9 mouse cellular contexts compared by ENCODE assay signal in the genomic region with DNA sequence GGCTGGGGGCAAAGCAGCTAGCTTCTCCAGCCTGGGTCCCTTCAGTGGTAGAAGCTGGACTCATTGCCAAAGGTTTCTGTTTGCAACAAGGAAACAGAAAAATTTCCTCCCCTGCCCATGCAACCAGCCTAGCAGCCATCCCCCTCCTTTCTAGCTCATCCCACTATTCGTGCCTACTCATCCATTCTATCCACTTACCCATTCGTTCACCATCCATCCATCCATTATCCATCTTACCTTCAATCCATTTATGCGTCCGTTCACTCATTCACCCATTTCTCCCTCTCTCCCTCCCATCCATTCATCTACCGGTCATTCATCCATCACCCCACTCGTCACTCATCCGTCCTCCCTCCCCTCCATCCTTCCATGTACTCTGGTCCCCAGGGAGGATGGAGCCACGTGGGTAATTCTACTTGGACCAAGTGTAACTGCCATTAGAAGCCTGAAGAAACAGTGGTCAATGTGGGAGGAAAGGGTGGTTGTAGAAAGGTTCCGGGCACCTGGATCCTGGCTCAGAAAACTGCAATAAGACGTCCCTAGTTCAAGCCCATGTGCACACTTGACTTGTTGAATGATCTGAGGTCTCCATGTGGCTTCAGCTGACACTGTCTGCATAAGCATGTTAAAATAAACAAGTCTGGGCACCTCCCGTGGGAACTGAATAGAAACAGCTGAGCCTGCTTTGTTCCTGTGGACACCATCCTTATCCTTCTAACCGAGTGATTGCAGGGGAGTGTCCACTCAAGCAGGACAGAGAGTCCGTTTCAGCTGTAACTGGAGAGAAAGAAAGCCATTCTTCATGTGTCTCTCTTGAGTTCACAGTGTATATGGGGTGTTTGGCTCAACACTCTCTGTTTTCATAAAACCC. TPM values are rescaled to one million over a fixed set of nuclear protein-coding genes. Genes with fewer than 3 reads are reported as not detected.
DNase-seq lines count a peak whose midpoint lies in the region; ATAC-seq and TF ChIP-seq lines count a peak whose summit lies in the region.
"Had no signal": no experiment of that assay in that cellular context is flagged by ENCODE, and none has a peak within 500 bp of the region (broad histone marks: within the 10 kb centered on the region; RNA-seq: fewer than 3 reads in every experiment).

No protein-coding gene starts in this region.

- no peaks in the 10 kb centered on the region for H3K36me3 ChIP-seq in heart, embryonic 10.5 days
- no peaks in the 10 kb centered on the region for H3K36me3 ChIP-seq in heart, embryonic 16.5 days (ENCODE audit: control insufficient read depth, insufficient read depth)
- no peaks in the 10 kb centered on the region for H3K36me3 ChIP-seq in midbrain, embryonic 12.5 days

- peaks cover 87% of the 10 kb centered on the region for H3K27me3 ChIP-seq in heart, embryonic 10.5 days (ENCODE audit: insufficient read depth, poor library complexity, severe bottlenecking)
- H3K27me3 ChIP-seq in heart, embryonic 16.5 days (ENCODE audit: control insufficient read depth, insufficient read depth, low read length), result peaks cover 71% of the 10 kb centered on the region
- H3K27me3 ChIP-seq in midbrain, embryonic 12.5 days, result peaks cover 56% of the 10 kb centered on the region

- no peak for ATAC-seq in heart, embryonic 16.5 days (replicated peaks; ENCODE audit: extremely low read depth, insufficient read depth, low FRiP score)
- 0 out of 2 replicates have a peak, but pooled peaks have one; percentile 13 for ATAC-seq in midbrain, embryonic 12.5 days (ENCODE audit: low FRiP score, low read depth)

- 0 out of 2 replicates have a peak overlapping the region, but pooled peaks have one; percentile 67 for H3K27ac ChIP-seq in heart, embryonic 10.5 days
- H3K27ac ChIP-seq in bone marrow macrophage, adult 2 months (ENCODE audit: insufficient read depth, low read depth, low read length), result no peak overlapping the region
- H3K27ac ChIP-seq in heart, embryonic 16.5 days (ENCODE audit: low read length), result no peak overlapping the region
- peak overlapping the region; percentile 27 for H3K27ac ChIP-seq in midbrain, embryonic 12.5 days (replicated peaks)

- H3K4me2 ChIP-seq in heart, embryonic 16.5 days (ENCODE audit: low read depth, low read length), result peak overlapping the region; percentile 100
- peak overlapping the region; percentile 98 for H3K4me2 ChIP-seq in midbrain, embryonic 12.5 days (replicated peaks)

- WGBS in heart, embryonic 10.5 days, result 22% methylated on average over 13 of the region's 13 CpGs
- 19% methylated on average over 13 of the region's 13 CpGs for WGBS in heart, embryonic 16.5 days
- 13% methylated on average over 13 of the region's 13 CpGs for WGBS in midbrain, embryonic 12.5 days

- TF ChIP-seq CTCF in bone marrow macrophage, adult 2 months (IDR thresholded peaks at IDR 0.05; ENCODE audit: low read depth, low read length), result no peak

- peak overlapping the region; percentile 78 for H3K4me3 ChIP-seq in heart, embryonic 10.5 days
- H3K4me3 ChIP-seq in bone marrow macrophage, adult 2 months (ENCODE audit: insufficient read depth, low read length), result peak overlapping the region; percentile 54
- peak overlapping the region; percentile 75 for H3K4me3 ChIP-seq in heart, embryonic 16.5 days (ENCODE audit: low read length)
- peak overlapping the region; percentile 66 for H3K4me3 ChIP-seq in midbrain, embryonic 12.5 days

- H3K4me1 ChIP-seq in heart, embryonic 10.5 days, result peaks cover 20% of the 10 kb centered on the region
- no peaks in the 10 kb centered on the region for H3K4me1 ChIP-seq in bone marrow macrophage, adult 2 months (ENCODE audit: control insufficient read depth, insufficient read depth, low read length)
- H3K4me1 ChIP-seq in heart, embryonic 16.5 days (ENCODE audit: control insufficient read depth, insufficient read depth, low read length), result peaks cover 7% of the 10 kb centered on the region
- peaks cover 13% of the 10 kb centered on the region; the same call in 1 of the 2 replicates for H3K4me1 ChIP-seq in midbrain, embryonic 12.5 days

- no peak for DNase-seq in heart, embryonic 10.5 days (ENCODE audit: low spot score)
- no peak for DNase-seq in heart, postnatal 36 days
- DNase-seq in adrenal gland, adult 8-10 months, result no peak
- no peak for DNase-seq in spleen, adult 18-20 months
- no peak for DNase-seq in right cerebral cortex, postnatal 14 days

- intact Hi-C loops in heart, postnatal 36 days (cut with DNase I), result no loop called here

- H3K9ac ChIP-seq in heart, embryonic 16.5 days (ENCODE audit: low read length), result peak overlapping the region; percentile 73
- H3K9ac ChIP-seq in midbrain, embryonic 12.5 days (replicated peaks), result peak overlapping the region; percentile 78

- no peaks in the 10 kb centered on the region for H3K9me3 ChIP-seq in heart, embryonic 10.5 days
- H3K9me3 ChIP-seq in heart, embryonic 16.5 days (replicated peaks; ENCODE audit: control insufficient read depth, low read length), result no peaks in the 10 kb centered on the region
- H3K9me3 ChIP-seq in midbrain, embryonic 12.5 days, result no peaks in the 10 kb centered on the region

- no peak for TF ChIP-seq POLR2A in bone marrow macrophage, adult 2 months (IDR thresholded peaks at IDR 0.05; ENCODE audit: borderline replicate concordance, low read depth, low read length)

RNA-seq across cellular contexts. Expression of gene Dusp15, which starts 0.6 kb away (rescaled TPM):
- polyA plus RNA-seq in heart, embryonic 10.5 days (2016; fragmentation: Nextera tagmentation; extraction: Ambion mirVana), result 0.04 TPM in 2 replicates
- not detected for total RNA-seq in heart, postnatal 36 days (2021)
- polyA plus RNA-seq in bone marrow macrophage, adult 2 months (2012; ENCODE audit: insufficient read depth, insufficient read length, missing spikeins), result not detected in 2 replicates
- polyA plus RNA-seq in heart, embryonic 16.5 days (2015; fragmentation: Nextera tagmentation; extraction: Ambion mirVana), result 0.10 and 0.33 TPM in 2 replicates
- 1.2 and 1.4 TPM in 2 replicates for polyA plus RNA-seq in midbrain, embryonic 12.5 days (2016; fragmentation: Nextera tagmentation; extraction: Ambion mirVana)
- total RNA-seq in adrenal gland, adult 8-10 months (2022), result 1 to 10 TPM; 4.4 to 10.0 (median 5.6) TPM
- total RNA-seq: hematopoietic stem cell, adult 5-6 weeks had no signal

RNA-seq across cellular contexts. Expression of gene Ttll9, which starts 10.2 kb away (rescaled TPM):
- 0.47 and 0.85 TPM in 2 replicates for polyA plus RNA-seq in heart, embryonic 10.5 days (2016; fragmentation: Nextera tagmentation; extraction: Ambion mirVana)
- not detected for total RNA-seq in heart, postnatal 36 days (2021)
- not detected in 2 replicates for polyA plus RNA-seq in bone marrow macrophage, adult 2 months (2012; ENCODE audit: insufficient read depth, insufficient read length, missing spikeins)
- polyA plus RNA-seq in heart, embryonic 16.5 days (2015; fragmentation: Nextera tagmentation; extraction: Ambion mirVana), result 0.95 and 1.1 TPM in 2 replicates
- 1.4 and 1.7 TPM in 2 replicates for polyA plus RNA-seq in midbrain, embryonic 12.5 days (2016; fragmentation: Nextera tagmentation; extraction: Ambion mirVana)
- total RNA-seq in adrenal gland, adult 8-10 months (2022), result under 1 TPM; 0.42 to 0.83 (median 0.46) TPM
- total RNA-seq: hematopoietic stem cell, adult 5-6 weeks had no signal

RNA-seq across cellular contexts. Expression of gene Foxs1, which starts 19.1 kb away (rescaled TPM):
- 0.21 and 0.36 TPM in 2 replicates for polyA plus RNA-seq in heart, embryonic 10.5 days (2016; fragmentation: Nextera tagmentation; extraction: Ambion mirVana)
- 1 to 10 TPM; 2.8 to 3.6 TPM for total RNA-seq in heart, postnatal 36 days (2021)
- polyA plus RNA-seq in bone marrow macrophage, adult 2 months (2012; ENCODE audit: insufficient read depth, insufficient read length, missing spikeins), result not detected in 2 replicates
- polyA plus RNA-seq in heart, embryonic 16.5 days (2015; fragmentation: Nextera tagmentation; extraction: Ambion mirVana), result 6.1 and 6.6 TPM in 2 replicates
- polyA plus RNA-seq in midbrain, embryonic 12.5 days (2016; fragmentation: Nextera tagmentation; extraction: Ambion mirVana), result 2.4 and 2.6 TPM in 2 replicates
- total RNA-seq in adrenal gland, adult 8-10 months (2022), result 1 to 10 TPM; 2.0 to 3.5 (median 2.2) TPM
- total RNA-seq: hematopoietic stem cell, adult 5-6 weeks had no signal

RNA-seq across cellular contexts. Expression of gene Mylk2, which starts 40.9 kb away (rescaled TPM):
- 0.05 and 0.07 TPM in 2 replicates for polyA plus RNA-seq in heart, embryonic 10.5 days (2016; fragmentation: Nextera tagmentation; extraction: Ambion mirVana)
- under 1 TPM in 1 of 2 experiments, not detected in 1; 0.22 TPM for total RNA-seq in heart, postnatal 36 days (2021)
- polyA plus RNA-seq in bone marrow macrophage, adult 2 months (2012; ENCODE audit: insufficient read depth, insufficient read length, missing spikeins), result not detected in 2 replicates
- 0.10 and 0.32 TPM in 2 replicates for polyA plus RNA-seq in heart, embryonic 16.5 days (2015; fragmentation: Nextera tagmentation; extraction: Ambion mirVana)
- not detected in 2 replicates for polyA plus RNA-seq in midbrain, embryonic 12.5 days (2016; fragmentation: Nextera tagmentation; extraction: Ambion mirVana)
- under 1 TPM in 1 of 4 experiments, not detected in 3; 0.10 TPM for total RNA-seq in adrenal gland, adult 8-10 months (2022)
- total RNA-seq: hematopoietic stem cell, adult 5-6 weeks had no signal

Comparison
In these comparisons a context has a peak if more than half of its experiments do, and no peak if none do; other contexts are left out.
1. H3K27ac ChIP-seq: peak in heart, embryonic 10.5 days (single experiment) and midbrain, embryonic 12.5 days (single experiment); none in bone marrow macrophage, adult 2 months (single experiment) and heart, embryonic 16.5 days (single experiment).
2. Peak in every context shown above with its lines, with median percentiles within 50 percentile points of each other: H3K4me3 ChIP-seq.